Mouse (Mus musculus): ENCODE measurements at regions not wholly inside any gene's neighbourhood (a gene's known extent, or its start where the extent isn't known, plus 50 kb on each side); places are given as distances from the start of the nearest gene placed in this dataset.

- Histone ChIP-seq H3K9ac (ENCODE audit: low read depth, low read length) (no peak overlapping the region), H3K36me3 (ENCODE audit: control insufficient read depth, insufficient read depth, low read length) (no peaks in the 10 kb centered on the region), H3K27me3 (replicated peaks; ENCODE audit: control insufficient read depth, insufficient read depth, low read length) (no peaks in the 10 kb centered on the region), H3K4me2 (ENCODE audit: low read depth, low read length) (no peak overlapping the region), H3K9me3 (ENCODE audit: control insufficient read depth, low read length) (no peaks in the 10 kb centered on the region), H3K4me3 (ENCODE audit: low read depth, low read length) (no peak overlapping the region), H3K27ac (replicated peaks; ENCODE audit: low read depth, low read length) (no peak overlapping the region), H3K4me1 (ENCODE audit: control insufficient read depth, insufficient read depth, low read length) (no peaks in the 10 kb centered on the region)
- no peak for ATAC-seq (ENCODE audit: low read depth)
- no peak for DNase-seq (ENCODE audit: low spot score)
- 78% methylated on average over 1 of the region's 1 CpGs for WGBS
Observed at GRCm38 (mm10) chr11:6785471-6785870, 52.0 kb downstream of the Gm11983 start.

- Histone ChIP-seq H3K4me2 (ENCODE audit: low read depth, low read length) (no peak overlapping the region), H3K9ac (ENCODE audit: low read depth, low read length) (no peak overlapping the region), H3K4me3 (ENCODE audit: low read depth, low read length) (no peak overlapping the region), H3K4me1 (ENCODE audit: control insufficient read depth, insufficient read depth, low read length) (no peaks in the 10 kb centered on the region), H3K9me3 (ENCODE audit: control insufficient read depth, low read length) (no peaks in the 10 kb centered on the region), H3K27ac (replicated peaks; ENCODE audit: low read depth, low read length) (no peak overlapping the region), H3K36me3 (ENCODE audit: control insufficient read depth, insufficient read depth, low read length) (no peaks in the 10 kb centered on the region), H3K27me3 (replicated peaks; ENCODE audit: control insufficient read depth, insufficient read depth, low read length) (no peaks in the 10 kb centered on the region)
- WGBS, result 91% methylated on average over 14 of the region's 14 CpGs
- DNase-seq (ENCODE audit: low spot score) (no peak), ATAC-seq (ENCODE audit: low read depth) (no peak)
Observed at GRCm38 (mm10) chr11:6782826-6783225, 54.6 kb downstream of the Gm11983 start.

DNA sequence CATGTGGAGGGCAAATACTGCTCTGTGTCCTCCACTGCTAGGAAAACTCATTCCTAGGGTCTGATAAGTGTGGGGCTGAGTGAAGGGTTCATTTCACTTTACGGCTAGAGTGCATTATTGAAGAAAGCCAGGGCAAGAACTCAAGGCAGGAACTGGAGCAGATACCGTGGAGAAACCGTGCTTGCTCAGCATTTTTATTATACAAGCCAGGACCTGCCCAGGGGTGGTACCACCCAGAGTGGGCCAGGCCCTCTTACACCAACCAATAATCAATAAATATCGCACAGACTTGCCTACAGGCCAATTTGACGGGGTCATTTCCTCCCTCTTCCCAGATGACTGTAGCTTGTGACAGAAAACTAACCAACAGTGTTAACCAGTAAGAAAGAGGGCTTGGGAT, 57.7 kb downstream of the Gm11983 start:
- ATAC-seq (ENCODE audit: low read depth), result no peak
- WGBS, result 65% methylated on average over 5 of the region's 5 CpGs
- no peak overlapping the region for H3K27ac ChIP-seq (replicated peaks; ENCODE audit: low read depth, low read length)

GRCm38 (mm10) chr11:6778596-6779360, 58.7 kb downstream of the Gm11983 start:
- Histone ChIP-seq H3K36me3 (ENCODE audit: control insufficient read depth, insufficient read depth, low read length) (no peaks in the 10 kb centered on the region), H3K27me3 (replicated peaks; ENCODE audit: control insufficient read depth, insufficient read depth, low read length) (no peaks in the 10 kb centered on the region), H3K27ac (replicated peaks; ENCODE audit: low read depth, low read length) (no peak overlapping the region), H3K4me2 (ENCODE audit: low read depth, low read length) (no peak overlapping the region), H3K9me3 (ENCODE audit: control insufficient read depth, low read length) (no peaks in the 10 kb centered on the region), H3K9ac (ENCODE audit: low read depth, low read length) (no peak overlapping the region), H3K4me1 (ENCODE audit: control insufficient read depth, insufficient read depth, low read length) (no peaks in the 10 kb centered on the region), H3K4me3 (ENCODE audit: low read depth, low read length) (no peak overlapping the region)
- no peak for ATAC-seq (ENCODE audit: low read depth)
- no peak for DNase-seq (ENCODE audit: low spot score)
- 42% methylated on average over 10 of the region's 10 CpGs for whole genome bisulfite sequencing

More for the DNA sequence above, 57.7 kb downstream of the Gm11983 start:
- Histone ChIP-seq H3K27me3 (replicated peaks; ENCODE audit: control insufficient read depth, insufficient read depth, low read length) (no peaks in the 10 kb centered on the region), H3K4me3 (ENCODE audit: low read depth, low read length) (no peak overlapping the region), H3K36me3 (ENCODE audit: control insufficient read depth, insufficient read depth, low read length) (no peaks in the 10 kb centered on the region), H3K4me2 (ENCODE audit: low read depth, low read length) (no peak overlapping the region), H3K9ac (ENCODE audit: low read depth, low read length) (no peak overlapping the region), H3K4me1 (ENCODE audit: control insufficient read depth, insufficient read depth, low read length) (no peaks in the 10 kb centered on the region), H3K9me3 (ENCODE audit: control insufficient read depth, low read length) (no peaks in the 10 kb centered on the region)
- DNase-seq (ENCODE audit: low spot score), result no peak

DNA sequence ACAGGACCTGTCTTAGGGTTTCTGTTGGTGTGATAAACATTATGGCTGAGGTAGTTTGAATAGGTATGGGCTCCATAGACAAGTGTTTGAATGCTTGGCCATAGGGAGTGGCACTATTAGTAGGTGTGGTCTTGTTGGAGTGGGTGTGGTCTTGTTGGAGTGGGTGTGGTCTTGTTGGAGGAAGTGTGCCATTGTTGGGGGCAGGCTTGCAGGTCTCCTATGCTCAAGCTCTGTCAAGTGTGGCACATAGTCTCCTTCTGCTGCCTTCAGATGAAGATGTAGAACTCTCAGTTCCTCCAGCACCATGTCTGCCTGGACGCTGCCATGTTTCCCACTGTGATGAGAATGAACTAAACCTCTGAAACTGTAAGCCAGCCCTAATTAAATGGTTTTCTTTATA, 59.9 kb downstream of the Gm11983 start:
- H3K36me3 ChIP-seq (ENCODE audit: control insufficient read depth, insufficient read depth, low read length), result no peaks in the 10 kb centered on the region
- H3K27me3 ChIP-seq (replicated peaks; ENCODE audit: control insufficient read depth, insufficient read depth, low read length), result no peaks in the 10 kb centered on the region
- no peak overlapping the region for H3K27ac ChIP-seq (replicated peaks; ENCODE audit: low read depth, low read length)
- H3K9me3 ChIP-seq (ENCODE audit: control insufficient read depth, low read length), result no peaks in the 10 kb centered on the region
- no peak overlapping the region for H3K9ac ChIP-seq (ENCODE audit: low read depth, low read length)
- H3K4me2 ChIP-seq (ENCODE audit: low read depth, low read length), result no peak overlapping the region
- no peak overlapping the region for H3K4me3 ChIP-seq (ENCODE audit: low read depth, low read length)
- no peaks in the 10 kb centered on the region for H3K4me1 ChIP-seq (ENCODE audit: control insufficient read depth, insufficient read depth, low read length)
- DNase-seq (ENCODE audit: low spot score) (no peak), ATAC-seq (ENCODE audit: low read depth) (no peak)
- WGBS, result 90% methylated on average over 1 of the region's 1 CpGs

- H3K9me3 ChIP-seq (ENCODE audit: control insufficient read depth, low read length), result no peaks in the 10 kb centered on the region
- no peaks in the 10 kb centered on the region for H3K36me3 ChIP-seq (ENCODE audit: control insufficient read depth, insufficient read depth, low read length)
- no peak overlapping the region for H3K4me3 ChIP-seq (ENCODE audit: low read depth, low read length)
- H3K27ac ChIP-seq (replicated peaks; ENCODE audit: low read depth, low read length), result no peak overlapping the region
- H3K4me1 ChIP-seq (ENCODE audit: control insufficient read depth, insufficient read depth, low read length), result no peaks in the 10 kb centered on the region
- no peak for DNase-seq (ENCODE audit: low spot score)
- no peak overlapping the region for H3K4me2 ChIP-seq (ENCODE audit: low read depth, low read length)
- 41% methylated on average over 4 of the region's 4 CpGs for WGBS
- ATAC-seq (ENCODE audit: low read depth), result no peak
- no peak overlapping the region for H3K9ac ChIP-seq (ENCODE audit: low read depth, low read length)
- no peaks in the 10 kb centered on the region for H3K27me3 ChIP-seq (replicated peaks; ENCODE audit: control insufficient read depth, insufficient read depth, low read length)
Observed at GRCm38 (mm10) chr11:6774656-6775055, 62.8 kb downstream of the Gm11983 start.

DNA sequence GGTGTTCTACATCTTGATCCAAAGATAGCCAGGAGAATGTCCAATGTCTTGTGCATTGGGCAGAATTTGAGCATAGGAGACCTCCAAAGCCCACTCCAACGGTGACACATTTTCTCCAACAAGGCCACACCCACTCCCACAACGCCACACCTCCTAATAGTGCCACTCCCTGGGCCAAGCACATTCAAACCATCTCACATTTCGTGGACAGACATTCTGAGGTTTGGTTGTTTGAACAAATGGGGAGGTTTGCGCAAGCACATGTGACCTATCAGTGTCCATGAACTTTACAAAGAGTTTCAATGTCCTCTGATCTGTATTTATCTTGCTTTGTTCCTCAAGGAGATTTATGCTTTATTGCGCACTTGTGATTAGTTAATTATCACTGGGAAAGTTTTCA, 63.5 kb downstream of the Gm11983 start:
- 88% methylated on average over 5 of the region's 5 CpGs for WGBS
- no peak overlapping the region for H3K27ac ChIP-seq (replicated peaks; ENCODE audit: low read depth, low read length)

DNA sequence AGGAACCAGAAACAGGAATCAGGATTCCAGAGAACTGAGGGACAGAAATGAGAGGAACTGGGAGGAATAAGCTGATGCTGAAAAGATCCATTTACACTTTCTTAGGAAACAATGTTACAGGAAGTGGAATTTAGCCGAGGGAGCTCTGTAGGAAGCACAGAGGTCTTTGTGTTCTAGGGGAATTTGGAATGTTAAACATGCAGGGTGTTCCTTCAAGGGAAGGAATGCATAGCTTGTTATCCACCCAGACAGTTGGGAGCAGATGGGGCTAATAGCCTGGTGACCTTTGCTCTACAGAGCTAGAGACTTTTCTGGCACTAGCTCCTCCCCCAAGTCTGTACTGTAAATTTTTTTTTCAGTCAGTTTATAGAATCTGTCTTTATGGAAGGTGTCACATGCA, 64.1 kb downstream of the Gm11983 start:
- WGBS, result 3% methylated on average over 1 of the region's 1 CpGs
- no peak overlapping the region for H3K4me2 ChIP-seq (ENCODE audit: low read depth, low read length)
- no peak for ATAC-seq (ENCODE audit: low read depth)
- no peak overlapping the region for H3K4me3 ChIP-seq (ENCODE audit: low read depth, low read length)
- H3K36me3 ChIP-seq (ENCODE audit: control insufficient read depth, insufficient read depth, low read length), result no peaks in the 10 kb centered on the region
- peak; percentile 48 for DNase-seq (ENCODE audit: low spot score)
- no peaks in the 10 kb centered on the region for H3K4me1 ChIP-seq (ENCODE audit: control insufficient read depth, insufficient read depth, low read length)
- H3K9me3 ChIP-seq (ENCODE audit: control insufficient read depth, low read length), result no peaks in the 10 kb centered on the region
- H3K27ac ChIP-seq (replicated peaks; ENCODE audit: low read depth, low read length), result 0 out of 2 replicates have a peak overlapping the region, but pooled peaks have one; percentile 44
- no peaks in the 10 kb centered on the region for H3K27me3 ChIP-seq (replicated peaks; ENCODE audit: control insufficient read depth, insufficient read depth, low read length)
- H3K9ac ChIP-seq (ENCODE audit: low read depth, low read length), result no peak overlapping the region

More for the DNA sequence above, 63.5 kb downstream of the Gm11983 start:
- Histone ChIP-seq H3K36me3 (ENCODE audit: control insufficient read depth, insufficient read depth, low read length) (no peaks in the 10 kb centered on the region), H3K4me3 (ENCODE audit: low read depth, low read length) (no peak overlapping the region), H3K9ac (ENCODE audit: low read depth, low read length) (no peak overlapping the region), H3K27me3 (replicated peaks; ENCODE audit: control insufficient read depth, insufficient read depth, low read length) (no peaks in the 10 kb centered on the region), H3K4me2 (ENCODE audit: low read depth, low read length) (no peak overlapping the region), H3K4me1 (ENCODE audit: control insufficient read depth, insufficient read depth, low read length) (no peaks in the 10 kb centered on the region), H3K9me3 (ENCODE audit: control insufficient read depth, low read length) (no peaks in the 10 kb centered on the region)
- DNase-seq (ENCODE audit: low spot score) (no peak), ATAC-seq (ENCODE audit: low read depth) (no peak)

DNA sequence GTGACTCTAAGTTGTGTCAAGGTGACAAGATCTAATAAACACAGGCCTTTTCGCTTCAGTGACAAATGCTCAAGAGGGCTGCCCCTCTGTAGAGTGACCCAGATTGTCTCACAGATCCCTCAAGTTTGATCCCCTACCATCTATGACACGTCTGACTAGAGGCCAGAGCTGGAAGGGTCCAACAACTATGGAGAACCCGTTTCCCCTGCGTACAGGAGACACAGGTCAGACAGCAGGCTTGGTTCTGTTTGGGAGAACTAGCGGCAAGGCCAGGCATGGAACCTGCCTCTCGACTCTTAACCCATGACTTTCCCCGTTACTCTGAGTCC, 68.1 kb downstream of the Gm11983 start:
- DNase-seq (ENCODE audit: low spot score), result no peak
- Histone ChIP-seq H3K9ac (ENCODE audit: low read depth, low read length) (no peak overlapping the region), H3K4me3 (ENCODE audit: low read depth, low read length) (no peak overlapping the region), H3K4me2 (ENCODE audit: low read depth, low read length) (no peak overlapping the region), H3K36me3 (ENCODE audit: control insufficient read depth, insufficient read depth, low read length) (no peaks in the 10 kb centered on the region), H3K9me3 (ENCODE audit: control insufficient read depth, low read length) (no peaks in the 10 kb centered on the region), H3K4me1 (ENCODE audit: control insufficient read depth, insufficient read depth, low read length) (no peaks in the 10 kb centered on the region), H3K27me3 (replicated peaks; ENCODE audit: control insufficient read depth, insufficient read depth, low read length) (no peaks in the 10 kb centered on the region), H3K27ac (replicated peaks; ENCODE audit: low read depth, low read length) (no peak overlapping the region)
- ATAC-seq (ENCODE audit: low read depth), result no peak
- WGBS, result 76% methylated on average over 7 of the region's 7 CpGs

Measured in embryonic facial prominence, embryonic 14.5 days (tissue).